Mouse (Mus musculus): Measurements from ENCODE around the gene Slc6a18. TPM values are rescaled to one million over a fixed set of nuclear protein-coding genes. Genes with fewer than 3 reads are reported as not detected.
"Not testable (repeated sequence)": the region's sequence is repeated elsewhere in the genome, so short reads cannot be mapped to it uniquely, and the experiment has no call there.

The Slc6a18 gene
- polyA plus RNA-seq, 1 experiment from 2014 or later, result not detected

GRCm38 (mm10) chr13:73711221-73711620 is 33.4 kb upstream of the Slc6a18 start:
- no peaks in the 10 kb centered on the region for H3K9me3 ChIP-seq (ENCODE audit: control insufficient read depth, low read length)
- H3K4me1 ChIP-seq (replicated peaks; ENCODE audit: control insufficient read depth, insufficient read depth, low read length), result no peaks in the 10 kb centered on the region
- 92% methylated on average over 5 of the region's 5 CpGs for WGBS
- H3K27ac ChIP-seq (ENCODE audit: low read depth, low read length), result no peak overlapping the region
- H3K4me2 ChIP-seq (ENCODE audit: low read depth, low read length, severe bottlenecking), result no peak overlapping the region
- ATAC-seq (replicated peaks; ENCODE audit: low FRiP score) (no peak), DNase-seq (ENCODE audit: low spot score) (no peak)
- H3K27me3 ChIP-seq (ENCODE audit: control insufficient read depth, insufficient read depth, low read length), result no peaks in the 10 kb centered on the region
- H3K9ac ChIP-seq (ENCODE audit: low read length), result no peak overlapping the region
- H3K36me3 ChIP-seq (ENCODE audit: control insufficient read depth, insufficient read depth, low read length), result no peaks in the 10 kb centered on the region
- no peak overlapping the region for H3K4me3 ChIP-seq (ENCODE audit: low read depth, low read length)

- H3K27ac ChIP-seq (ENCODE audit: low read depth, low read length), result no peak overlapping the region
Observed at GRCm38 (mm10) chr13:73709491-73709890, 31.7 kb upstream of the Slc6a18 start.

DNA sequence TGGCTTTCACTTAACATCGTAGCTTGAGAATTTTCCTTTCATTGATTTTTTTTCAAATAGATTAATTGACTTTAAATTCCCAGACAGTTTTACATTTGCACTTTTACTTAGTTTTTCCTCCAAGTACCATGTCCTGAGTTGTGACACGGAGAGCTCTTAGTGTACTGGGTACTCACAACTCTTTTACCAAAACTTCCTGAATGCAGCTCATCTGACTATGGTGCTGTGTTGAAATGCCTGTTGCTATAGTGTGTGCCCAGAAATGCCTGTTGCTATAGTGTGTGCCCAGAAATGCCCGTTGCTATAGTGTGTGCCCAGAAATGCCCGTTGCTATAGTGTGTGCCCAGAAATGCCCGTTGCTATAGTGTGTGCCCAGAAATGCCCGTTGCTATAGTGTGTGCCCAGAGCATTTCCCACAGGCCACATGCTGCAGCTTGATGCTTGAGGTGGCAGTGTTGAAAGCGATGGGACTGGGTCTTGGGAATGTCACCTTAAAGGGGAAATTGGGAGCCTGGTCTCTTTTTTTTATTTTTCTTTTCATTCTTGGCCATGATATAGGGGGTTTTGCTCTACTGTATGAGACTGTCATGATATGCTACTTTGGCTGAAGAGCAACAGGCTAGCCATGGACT is 27.0 kb upstream of the Slc6a18 start, which contains the start of gene Slc6a19:
Gene Slc6a19, minus strand, starts transcription at position 172 of the 632 bp plus-strand sequence.
- no peak for ATAC-seq (replicated peaks; ENCODE audit: low FRiP score)
- 90% methylated on average over 7 of the region's 7 CpGs for WGBS

More at GRCm38 (mm10) chr13:73709491-73709890, 31.7 kb upstream of the Slc6a18 start:
- H3K4me2 ChIP-seq (ENCODE audit: low read depth, low read length, severe bottlenecking), result no peak overlapping the region
- H3K9me3 ChIP-seq (ENCODE audit: control insufficient read depth, low read length), result no peaks in the 10 kb centered on the region
- DNase-seq (ENCODE audit: low spot score) (no peak), ATAC-seq (replicated peaks; ENCODE audit: low FRiP score) (no peak)
- H3K9ac ChIP-seq (ENCODE audit: low read length), result no peak overlapping the region
- H3K27me3 ChIP-seq (ENCODE audit: control insufficient read depth, insufficient read depth, low read length), result no peaks in the 10 kb centered on the region
- no peak overlapping the region for H3K4me3 ChIP-seq (ENCODE audit: low read depth, low read length)
- 78% methylated on average over 6 of the region's 6 CpGs for WGBS
- no peaks in the 10 kb centered on the region for H3K36me3 ChIP-seq (ENCODE audit: control insufficient read depth, insufficient read depth, low read length)
- H3K4me1 ChIP-seq (replicated peaks; ENCODE audit: control insufficient read depth, insufficient read depth, low read length), result no peaks in the 10 kb centered on the region

GRCm38 (mm10) chr13:73703486-73703885 is 25.7 kb upstream of the Slc6a18 start:
- not testable (repeated sequence) for H3K27me3 ChIP-seq (ENCODE audit: control insufficient read depth, insufficient read depth, low read length); H3K36me3 ChIP-seq (ENCODE audit: control insufficient read depth, insufficient read depth, low read length); H3K9ac ChIP-seq (ENCODE audit: low read length); DNase-seq (ENCODE audit: low spot score); H3K4me3 ChIP-seq (ENCODE audit: low read depth, low read length); H3K9me3 ChIP-seq (ENCODE audit: control insufficient read depth, low read length); ATAC-seq (replicated peaks; ENCODE audit: low FRiP score); H3K4me2 ChIP-seq (ENCODE audit: low read depth, low read length, severe bottlenecking); H3K4me1 ChIP-seq (replicated peaks; ENCODE audit: control insufficient read depth, insufficient read depth, low read length); H3K27ac ChIP-seq (ENCODE audit: low read depth, low read length)
- WGBS, result 89% methylated on average over 4 of the region's 4 CpGs

More for the DNA sequence above, 27.0 kb upstream of the Slc6a18 start, which contains the start of gene Slc6a19:
- H3K9ac ChIP-seq (ENCODE audit: low read length), result no peak within 1 kb of the TSS
- no peaks in the 10 kb centered on the region for H3K27me3 ChIP-seq (ENCODE audit: control insufficient read depth, insufficient read depth, low read length)
- DNase-seq (ENCODE audit: low spot score), result no peak
- H3K27ac ChIP-seq (ENCODE audit: low read depth, low read length), result no peak within 1 kb of the TSS
- H3K36me3 ChIP-seq (ENCODE audit: control insufficient read depth, insufficient read depth, low read length), result no peaks in the 10 kb centered on the region
- no peak within 1 kb of the TSS for H3K4me2 ChIP-seq (ENCODE audit: low read depth, low read length, severe bottlenecking)
- no peaks in the 10 kb centered on the region for H3K9me3 ChIP-seq (ENCODE audit: control insufficient read depth, low read length)
- no peak within 1 kb of the TSS for H3K4me3 ChIP-seq (ENCODE audit: low read depth, low read length)
- H3K4me1 ChIP-seq (replicated peaks; ENCODE audit: control insufficient read depth, insufficient read depth, low read length), result no peaks in the 10 kb centered on the region

GRCm38 (mm10) chr13:73702776-73703175 is 25.0 kb upstream of the Slc6a18 start:
- H3K4me1 ChIP-seq (replicated peaks; ENCODE audit: control insufficient read depth, insufficient read depth, low read length), result no peaks in the 10 kb centered on the region
- H3K36me3 ChIP-seq (ENCODE audit: control insufficient read depth, insufficient read depth, low read length), result no peaks in the 10 kb centered on the region
- H3K27me3 ChIP-seq (ENCODE audit: control insufficient read depth, insufficient read depth, low read length), result no peaks in the 10 kb centered on the region
- WGBS, result 85% methylated on average over 4 of the region's 4 CpGs
- H3K9ac ChIP-seq (ENCODE audit: low read length), result no peak overlapping the region
- no peak overlapping the region for H3K4me3 ChIP-seq (ENCODE audit: low read depth, low read length)
- no peaks in the 10 kb centered on the region for H3K9me3 ChIP-seq (ENCODE audit: control insufficient read depth, low read length)
- H3K27ac ChIP-seq (ENCODE audit: low read depth, low read length), result no peak overlapping the region
- ATAC-seq (replicated peaks; ENCODE audit: low FRiP score), result no peak
- H3K4me2 ChIP-seq (ENCODE audit: low read depth, low read length, severe bottlenecking), result no peak overlapping the region
- no peak for DNase-seq (ENCODE audit: low spot score)

DNA sequence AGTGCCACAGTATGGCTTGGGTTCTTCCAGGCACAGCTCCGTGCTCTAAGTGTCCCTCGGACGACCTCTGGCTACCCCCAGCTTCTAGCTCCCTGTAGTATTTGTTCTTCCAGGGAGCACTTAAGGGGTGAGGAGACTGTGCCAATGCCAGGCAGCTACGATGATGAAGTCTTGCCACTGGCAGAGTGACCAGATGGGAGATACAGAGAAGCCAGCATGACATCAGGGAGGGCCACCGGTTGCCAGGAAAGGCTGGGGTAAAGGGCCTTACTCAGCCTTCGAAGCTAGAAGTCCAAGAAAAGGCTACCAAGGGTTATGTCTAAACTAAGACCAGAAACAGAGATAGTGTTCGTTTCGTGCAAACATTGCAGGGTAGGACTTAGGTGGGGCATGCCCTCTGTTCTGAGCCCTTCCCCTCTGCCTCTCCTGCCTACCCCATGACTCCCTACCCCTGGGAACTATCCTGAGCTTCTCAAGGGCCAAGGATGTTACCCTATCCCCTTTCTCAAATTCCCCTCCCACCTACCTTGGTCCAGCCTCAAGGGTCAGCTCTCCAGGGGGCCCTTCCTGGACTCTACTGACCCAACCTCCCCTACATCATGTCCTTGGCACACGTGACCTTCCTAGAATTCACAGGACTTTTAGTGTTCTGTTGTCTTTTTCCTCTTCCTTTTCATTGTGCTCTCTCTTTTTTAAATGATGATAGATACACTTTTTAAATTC is 23.5 kb upstream of the Slc6a18 start:
- Histone ChIP-seq H3K9ac (ENCODE audit: low read length) (no peak overlapping the region), H3K4me3 (ENCODE audit: low read depth, low read length) (no peak overlapping the region), H3K4me2 (ENCODE audit: low read depth, low read length, severe bottlenecking) (no peak overlapping the region), H3K36me3 (ENCODE audit: control insufficient read depth, insufficient read depth, low read length) (no peaks in the 10 kb centered on the region), H3K27ac (ENCODE audit: low read depth, low read length) (no peak overlapping the region), H3K9me3 (ENCODE audit: control insufficient read depth, low read length) (no peaks in the 10 kb centered on the region), H3K4me1 (replicated peaks; ENCODE audit: control insufficient read depth, insufficient read depth, low read length) (no peaks in the 10 kb centered on the region), H3K27me3 (ENCODE audit: control insufficient read depth, insufficient read depth, low read length) (no peaks in the 10 kb centered on the region)
- ATAC-seq (replicated peaks; ENCODE audit: low FRiP score) (no peak), DNase-seq (ENCODE audit: low spot score) (no peak)
- WGBS, result 90% methylated on average over 9 of the region's 9 CpGs

DNA sequence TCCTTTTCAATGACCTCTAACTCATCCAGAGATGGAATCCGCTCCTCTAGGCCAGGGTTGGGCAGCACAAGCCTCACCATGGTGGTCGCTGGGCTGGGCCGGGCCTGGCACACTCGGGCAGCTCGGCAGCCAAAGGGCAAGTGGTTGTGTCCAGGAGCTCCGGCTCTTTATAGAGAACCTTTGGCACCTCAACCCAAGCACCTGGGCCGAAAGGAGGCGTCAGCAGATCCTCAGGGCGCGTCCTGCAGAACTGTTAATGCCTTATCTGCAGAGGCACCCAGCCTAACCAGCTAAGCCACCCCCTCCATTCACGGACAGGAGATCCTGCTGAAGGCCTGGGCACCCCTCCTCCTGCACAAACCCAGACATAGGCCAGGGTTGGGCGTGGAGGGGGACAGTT is 22.7 kb upstream of the Slc6a18 start:
- no peak overlapping the region for H3K27ac ChIP-seq (ENCODE audit: low read depth, low read length)
- no peaks in the 10 kb centered on the region for H3K27me3 ChIP-seq (ENCODE audit: control insufficient read depth, insufficient read depth, low read length)
- H3K9ac ChIP-seq (ENCODE audit: low read length), result no peak overlapping the region
- no peaks in the 10 kb centered on the region for H3K4me1 ChIP-seq (replicated peaks; ENCODE audit: control insufficient read depth, insufficient read depth, low read length)
- H3K4me3 ChIP-seq (ENCODE audit: low read depth, low read length), result no peak overlapping the region
- H3K9me3 ChIP-seq (ENCODE audit: control insufficient read depth, low read length), result no peaks in the 10 kb centered on the region
- DNase-seq (ENCODE audit: low spot score), result no peak
- no peaks in the 10 kb centered on the region for H3K36me3 ChIP-seq (ENCODE audit: control insufficient read depth, insufficient read depth, low read length)
- whole genome bisulfite sequencing, result 88% methylated on average over 12 of the region's 12 CpGs
- ATAC-seq (replicated peaks; ENCODE audit: low FRiP score), result no peak
- H3K4me2 ChIP-seq (ENCODE audit: low read depth, low read length, severe bottlenecking), result no peak overlapping the region

GRCm38 (mm10) chr13:73699714-73700113 is 21.9 kb upstream of the Slc6a18 start:
- Histone ChIP-seq H3K36me3 (ENCODE audit: control insufficient read depth, insufficient read depth, low read length) (no peaks in the 10 kb centered on the region), H3K9me3 (ENCODE audit: control insufficient read depth, low read length) (no peaks in the 10 kb centered on the region), H3K27me3 (ENCODE audit: control insufficient read depth, insufficient read depth, low read length) (no peaks in the 10 kb centered on the region), H3K27ac (ENCODE audit: low read depth, low read length) (no peak overlapping the region), H3K4me3 (ENCODE audit: low read depth, low read length) (no peak overlapping the region), H3K9ac (ENCODE audit: low read length) (no peak overlapping the region), H3K4me1 (replicated peaks; ENCODE audit: control insufficient read depth, insufficient read depth, low read length) (no peaks in the 10 kb centered on the region), H3K4me2 (ENCODE audit: low read depth, low read length, severe bottlenecking) (no peak overlapping the region)
- WGBS, result 91% methylated on average over 6 of the region's 6 CpGs
- DNase-seq (ENCODE audit: low spot score) (no peak), ATAC-seq (replicated peaks; ENCODE audit: low FRiP score) (no peak)

DNA sequence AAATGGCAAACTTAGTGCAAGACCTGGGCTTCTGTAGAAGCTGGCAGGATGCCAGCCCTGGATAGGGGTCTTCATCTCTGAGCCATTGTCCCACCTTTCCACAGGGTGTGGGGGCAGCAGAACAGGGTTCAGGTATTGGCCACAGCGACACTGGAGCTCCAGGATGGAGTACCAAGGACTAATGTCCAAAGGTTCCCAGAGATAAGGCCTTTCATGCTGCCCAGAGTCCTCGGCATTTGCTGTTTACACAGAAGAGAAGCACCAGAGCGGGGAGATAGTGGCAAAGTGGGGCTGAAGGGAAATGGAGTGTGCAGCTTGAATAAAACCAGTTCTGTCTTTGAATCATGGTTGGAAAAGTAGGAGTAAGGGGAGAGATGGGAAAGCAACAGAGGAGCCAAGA is 18.7 kb upstream of the Slc6a18 start:
- Histone ChIP-seq H3K4me1 (replicated peaks; ENCODE audit: control insufficient read depth, insufficient read depth, low read length) (no peaks in the 10 kb centered on the region), H3K36me3 (ENCODE audit: control insufficient read depth, insufficient read depth, low read length) (no peaks in the 10 kb centered on the region), H3K9ac (ENCODE audit: low read length) (no peak overlapping the region), H3K4me3 (ENCODE audit: low read depth, low read length) (no peak overlapping the region), H3K4me2 (ENCODE audit: low read depth, low read length, severe bottlenecking) (no peak overlapping the region), H3K27me3 (ENCODE audit: control insufficient read depth, insufficient read depth, low read length) (no peaks in the 10 kb centered on the region), H3K27ac (ENCODE audit: low read depth, low read length) (no peak overlapping the region), H3K9me3 (ENCODE audit: control insufficient read depth, low read length) (no peaks in the 10 kb centered on the region)
- ATAC-seq (replicated peaks; ENCODE audit: low FRiP score), result no peak
- DNase-seq (ENCODE audit: low spot score), result no peak
- 90% methylated on average over 3 of the region's 3 CpGs for WGBS

Data from forebrain, embryonic 11.5 days (tissue).